Mouse (Mus musculus): ENCODE measurements around the gene Hsd3b4. TPM values are rescaled to one million over a fixed set of nuclear protein-coding genes. Genes with fewer than 3 reads are reported as not detected.

Hsd3b4 gene
- polyA plus RNA-seq, 1 experiment from 2014 or later, result not detected

Other genes starting within 250 kb of the Hsd3b4 start
- gene Hmgcs2, start 230.1 kb downstream of the Hsd3b4 start, polyA plus RNA-seq (2014; fragmentation: Nextera tagmentation; extraction: Ambion mirVana), result 1.1 and 1.4 TPM in 2 replicates
- 318 and 329 TPM in 2 replicates for gene Phgdh, start 170.5 kb downstream of the Hsd3b4 start, polyA plus RNA-seq (2014; fragmentation: Nextera tagmentation; extraction: Ambion mirVana)
- gene Zfp697, start 128.1 kb downstream of the Hsd3b4 start, polyA plus RNA-seq (2014; fragmentation: Nextera tagmentation; extraction: Ambion mirVana), result 10.4 and 11.0 TPM in 2 replicates
- not detected in 2 replicates for gene Gm4450, start 53.4 kb downstream of the Hsd3b4 start, polyA plus RNA-seq (2014; fragmentation: Nextera tagmentation; extraction: Ambion mirVana)
- not detected in 2 replicates for gene Gm10681, start 78.3 kb upstream of the Hsd3b4 start, polyA plus RNA-seq (2014; fragmentation: Nextera tagmentation; extraction: Ambion mirVana)
- gene Hsd3b5, start 119.7 kb upstream of the Hsd3b4 start, polyA plus RNA-seq (2014; fragmentation: Nextera tagmentation; extraction: Ambion mirVana), result not detected in 2 replicates
- 0.08 TPM in 1 of 2 replicates, not detected in the other for gene Hsd3b2, start 214.0 kb upstream of the Hsd3b4 start, polyA plus RNA-seq (2014; fragmentation: Nextera tagmentation; extraction: Ambion mirVana)

Measured in limb, embryonic 11.5 days (tissue).